Mouse (Mus musculus) heart, adult 18-20 months (tissue): ENCODE measurements at regions not wholly inside any gene's neighbourhood (a gene's known extent, or its start where the extent isn't known, plus 50 kb on each side); places are given as distances from the start of the nearest gene placed in this dataset.
A peak's percentile ranks its signal among the peaks of the same experiment; 100 is the strongest.

Experiments used
- DNase-seq, 2 experiments: peaks; one replicate each; pipeline ENCODE4 v3.0.0; 2021 to 2022; ENCODE audit warnings: mixed read lengths in 1 of 2

- no peak for DNase-seq
Measured at GRCm38 (mm10) chr6:31658447-31659199, 94.8 kb upstream of the Podxl start.

- no peak for DNase-seq
Measured at GRCm38 (mm10) chr6:31650791-31651476, 87.2 kb upstream of the Podxl start.

- DNase-seq: no peak
Measured at GRCm38 (mm10) chr6:31645261-31645660, 81.5 kb upstream of the Podxl start.

GRCm38 (mm10) chr6:31644504-31644903, 80.7 kb upstream of the Podxl start:
- DNase-seq: no peak

GRCm38 (mm10) chr6:31642451-31642942, 78.7 kb upstream of the Podxl start:
- DNase-seq: peak; percentile 76 to 93

GRCm38 (mm10) chr6:31640745-31641144, 77.0 kb upstream of the Podxl start:
- no peak for DNase-seq

GRCm38 (mm10) chr6:31639460-31639859, 75.7 kb upstream of the Podxl start:
- DNase-seq: peak; percentile 64 to 87

- peak in 1 of 2 experiments; percentile 32 for DNase-seq
Measured at GRCm38 (mm10) chr6:31638434-31639220, 74.8 kb upstream of the Podxl start.

- no peak for DNase-seq
Measured at GRCm38 (mm10) chr6:31637371-31638052, 73.7 kb upstream of the Podxl start.

- DNase-seq: no peak
Measured at GRCm38 (mm10) chr6:31636954-31637353, 73.2 kb upstream of the Podxl start.

GRCm38 (mm10) chr6:31632485-31632884, 68.7 kb upstream of the Podxl start:
- DNase-seq: no peak

- DNase-seq: no peak
Measured at GRCm38 (mm10) chr6:31630009-31630408, 66.2 kb upstream of the Podxl start.

GRCm38 (mm10) chr6:31627912-31628311, 64.1 kb upstream of the Podxl start:
- no peak for DNase-seq

- DNase-seq: no peak
Measured at GRCm38 (mm10) chr6:31625055-31625454, 61.3 kb upstream of the Podxl start.

- DNase-seq: peak in 1 of 2 experiments; percentile 54
Measured at GRCm38 (mm10) chr6:31624374-31624773, 60.6 kb upstream of the Podxl start.

- no peak for DNase-seq
Measured at GRCm38 (mm10) chr6:31621023-31621422, 57.2 kb upstream of the Podxl start.

GRCm38 (mm10) chr6:31618852-31619251, 55.1 kb upstream of the Podxl start:
- DNase-seq: no peak

- peak; percentile 57 to 89 for DNase-seq
Measured at GRCm38 (mm10) chr6:31617341-31617740, 53.6 kb upstream of the Podxl start.

- DNase-seq: no peak
Measured at GRCm38 (mm10) chr6:31615426-31615970, 51.7 kb upstream of the Podxl start.

GRCm38 (mm10) chr6:31614563-31614962, 50.8 kb upstream of the Podxl start:
- DNase-seq: peak in 1 of 2 experiments; percentile 7

- peak; percentile 47 to 78 for DNase-seq
Measured at GRCm38 (mm10) chr6:31613590-31614319, 50.0 kb upstream of the Podxl start.
